Mouse (Mus musculus) stomach, postnatal 0 days (tissue): ENCODE measurements at regions not wholly inside any gene's neighbourhood (a gene's known extent, or its start where the extent isn't known, plus 50 kb on each side); places are given as distances from the start of the nearest gene placed in this dataset.

Experiments used
- ATAC-seq: fragments of 200-750 bp; cut with Nextera tagmentation; 2 replicates; pipeline ENCODE4 v1.8.0; 2017; ENCODE audit not compliant: low FRiP score, low TSS enrichment
- DNase-seq: peaks from one replicate; pipeline ENCODE4 v3.0.0-alpha.2; 2016; ENCODE audit warnings: low spot score
- H3K27ac ChIP-seq: fragments of 300-500 bp; sonication (generic); replicated peaks from 2 replicates; pipeline ENCODE4 v1.5.1; 2014; ENCODE audit warnings: mild to moderate bottlenecking, control low read depth
- H3K27me3 ChIP-seq: fragments of 300-500 bp; sonication (generic); 2 replicates; pipeline ENCODE4 v1.6.1; 2014; ENCODE audit warnings: low read length; ENCODE audit not compliant: control insufficient read depth, insufficient read depth
- H3K36me3 ChIP-seq: fragments of 300-500 bp; sonication (generic); 2 replicates; pipeline ENCODE4 v1.6.1; 2014; ENCODE audit warnings: low read length, mixed read lengths; ENCODE audit not compliant: control insufficient read depth, insufficient read depth
- H3K4me1 ChIP-seq: fragments of 300-500 bp; sonication (generic); replicated peaks from 2 replicates; pipeline ENCODE4 v1.6.1; 2014; ENCODE audit warnings: antibody characterized with exemption; ENCODE audit not compliant: control insufficient read depth, insufficient read depth
- H3K4me2 ChIP-seq: fragments of 300-500 bp; sonication (generic); replicated peaks from 2 replicates; pipeline ENCODE4 v1.6.1; 2014; ENCODE audit warnings: low read depth, mild to moderate bottlenecking, control low read depth, moderate library complexity
- H3K4me3 ChIP-seq: fragments of 300-500 bp; sonication (generic); 2 replicates; pipeline ENCODE4 v1.5.1; 2014; ENCODE audit warnings: low read depth, low read length, control low read depth
- H3K9ac ChIP-seq: fragments of 300-500 bp; sonication (generic); 2 replicates; pipeline ENCODE4 v1.6.1; 2014; ENCODE audit warnings: mild to moderate bottlenecking, low read length, control low read depth, mixed read lengths
- H3K9me3 ChIP-seq: fragments of 300-500 bp; sonication (generic); 2 replicates; pipeline ENCODE4 v1.6.1; 2016; ENCODE audit warnings: low read length; ENCODE audit not compliant: control insufficient read depth
- CTCF ChIP-seq: IDR thresholded peaks from 2 replicates; pipeline ENCODE4 v1.5.1; 2016; ENCODE audit warnings: antibody characterized with exemption, low read depth, mild to moderate bottlenecking, moderate library complexity
- EP300 ChIP-seq: optimal IDR thresholded peaks from 2 replicates; pipeline ENCODE3; 2016; ENCODE audit warnings: antibody characterized with exemption
- WGBS: fragments of 180-500 bp; shearing (Covaris S2); extraction: QIAGEN DNeasy Blood & Tissue Kit; methylation state at CpG from one replicate; pipeline ENCODE4 v1.1.7; 2014; 5-methylcytosine and 5-hydroxymethylcytosine counted together

GRCm38 (mm10) chr6:84493169-84493568, 100.5 kb downstream of the Cyp26b1 start:
- H3K9ac ChIP-seq, result no peak overlapping the region
- H3K27ac ChIP-seq, result no peak overlapping the region
- TF ChIP-seq EP300 (no peak), CTCF (no peak)
- H3K4me2 ChIP-seq, result no peak overlapping the region
- no peaks in the 10 kb centered on the region for H3K27me3 ChIP-seq
- H3K9me3 ChIP-seq, result no peaks in the 10 kb centered on the region
- DNase-seq (no peak), ATAC-seq (no peak; the same call in 1 of the 2 replicates)
- H3K36me3 ChIP-seq, result no peaks in the 10 kb centered on the region
- WGBS, result 49% methylated on average over 8 of the region's 8 CpGs
- H3K4me3 ChIP-seq, result no peak overlapping the region
- H3K4me1 ChIP-seq, result no peaks in the 10 kb centered on the region

- H3K4me1 ChIP-seq, result no peaks in the 10 kb centered on the region
- TF ChIP-seq CTCF (no peak), EP300 (no peak)
- 86% methylated on average over 2 of the region's 2 CpGs for WGBS
Observed at GRCm38 (mm10) chr6:84492594-84492993, 101.1 kb downstream of the Cyp26b1 start.

GRCm38 (mm10) chr6:84491106-84491505, 102.6 kb downstream of the Cyp26b1 start:
- TF ChIP-seq CTCF (no peak), EP300 (no peak)
- no peak overlapping the region for H3K4me2 ChIP-seq
- ATAC-seq (no peak), DNase-seq (no peak)
- no peak overlapping the region for H3K9ac ChIP-seq
- H3K9me3 ChIP-seq, result no peaks in the 10 kb centered on the region
- no peaks in the 10 kb centered on the region for H3K36me3 ChIP-seq
- 79% methylated on average over 5 of the region's 5 CpGs for WGBS
- H3K4me1 ChIP-seq, result no peaks in the 10 kb centered on the region
- H3K27ac ChIP-seq, result no peak overlapping the region
- no peaks in the 10 kb centered on the region for H3K27me3 ChIP-seq
- no peak overlapping the region for H3K4me3 ChIP-seq

More at GRCm38 (mm10) chr6:84492594-84492993, 101.1 kb downstream of the Cyp26b1 start:
- no peaks in the 10 kb centered on the region for H3K36me3 ChIP-seq
- no peaks in the 10 kb centered on the region for H3K9me3 ChIP-seq
- ATAC-seq, result no peak
- H3K9ac ChIP-seq, result no peak overlapping the region
- H3K4me3 ChIP-seq, result no peak overlapping the region
- no peak overlapping the region for H3K4me2 ChIP-seq
- H3K27ac ChIP-seq, result 0 out of 2 replicates have a peak overlapping the region, but pooled peaks have one; percentile 8
- H3K27me3 ChIP-seq, result no peaks in the 10 kb centered on the region
- no peak for DNase-seq

DNA sequence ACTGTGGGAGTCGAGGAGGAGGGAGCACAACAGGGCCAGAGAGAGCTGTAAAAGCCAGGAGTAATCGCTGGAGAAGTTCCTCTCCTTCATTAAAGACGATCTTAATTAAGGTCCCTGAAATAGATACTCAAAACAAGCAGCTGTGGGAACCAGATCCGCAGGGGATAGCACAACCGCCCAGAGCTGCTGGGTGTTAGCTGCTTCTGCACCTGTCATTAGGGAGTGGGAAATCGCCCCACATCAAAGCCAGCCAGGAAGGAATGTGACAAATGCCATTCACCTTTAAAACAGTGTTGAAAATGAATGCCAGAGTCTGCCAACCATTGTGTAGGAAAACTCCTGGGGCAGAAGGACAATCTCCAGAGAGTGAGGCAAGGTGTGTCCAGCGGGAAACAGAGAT, 112.5 kb downstream of the Cyp26b1 start:
- no peak overlapping the region for H3K4me3 ChIP-seq
- DNase-seq, result no peak
- no peaks in the 10 kb centered on the region for H3K9me3 ChIP-seq
- TF ChIP-seq CTCF, result no peak
- TF ChIP-seq EP300, result no peak
- WGBS, result 40% methylated on average over 7 of the region's 7 CpGs
- no peak overlapping the region for H3K9ac ChIP-seq
- no peak overlapping the region for H3K27ac ChIP-seq
- H3K4me2 ChIP-seq, result no peak overlapping the region
- ATAC-seq, result no peak
- no peaks in the 10 kb centered on the region for H3K4me1 ChIP-seq
- no peaks in the 10 kb centered on the region for H3K27me3 ChIP-seq
- H3K36me3 ChIP-seq, result no peaks in the 10 kb centered on the region

DNA sequence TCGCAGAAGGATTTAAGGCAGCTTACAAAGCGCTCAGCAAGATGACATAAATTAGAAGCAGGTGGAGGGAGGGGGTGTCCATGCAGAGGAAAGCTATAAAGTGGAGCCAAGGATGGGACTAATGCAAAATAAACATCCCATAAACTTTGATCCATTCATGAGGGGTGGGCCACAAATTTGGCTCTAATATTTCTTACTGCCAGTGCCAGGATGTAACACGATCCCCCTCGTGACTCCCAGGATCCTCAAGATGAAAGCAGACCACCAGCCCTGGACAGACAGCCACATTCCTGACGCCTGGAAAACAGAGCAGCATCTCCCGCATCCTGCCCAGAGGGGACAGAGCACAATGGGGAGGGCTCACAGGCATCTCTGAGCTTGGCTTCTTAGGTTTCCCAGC, 116.6 kb downstream of the Cyp26b1 start:
- no peak for ATAC-seq
- no peak overlapping the region for H3K4me2 ChIP-seq

DNA sequence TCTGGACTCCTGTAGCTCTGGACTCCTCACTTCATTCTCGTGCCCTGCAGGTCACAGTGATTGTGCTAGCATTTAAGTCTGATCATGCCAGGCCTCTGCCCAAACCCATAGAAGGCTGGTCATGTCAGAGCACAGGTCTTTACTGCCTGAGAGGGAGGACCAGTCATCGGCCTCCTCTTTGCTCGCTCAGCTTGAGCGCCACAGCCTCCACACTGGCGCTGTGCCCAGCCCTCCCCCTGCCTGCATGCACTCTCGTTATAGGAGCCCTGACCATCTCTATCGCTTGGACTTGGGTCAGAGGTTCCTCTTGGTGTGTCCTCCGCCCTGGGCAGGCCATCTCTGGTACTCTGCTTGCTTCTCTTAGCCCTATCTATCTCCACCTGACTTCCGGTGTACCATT, 117.2 kb downstream of the Cyp26b1 start:
- Histone ChIP-seq H3K27me3 (no peaks in the 10 kb centered on the region), H3K4me2 (no peak overlapping the region), H3K4me3 (no peak overlapping the region), H3K27ac (no peak overlapping the region), H3K9ac (no peak overlapping the region), H3K4me1 (no peaks in the 10 kb centered on the region), H3K9me3 (no peaks in the 10 kb centered on the region), H3K36me3 (no peaks in the 10 kb centered on the region)
- DNase-seq (peak; percentile 21), ATAC-seq (no peak)
- TF ChIP-seq EP300 (no peak), CTCF (no peak)
- 32% methylated on average over 9 of the region's 9 CpGs for WGBS

More for the DNA sequence above, 116.6 kb downstream of the Cyp26b1 start:
- no peaks in the 10 kb centered on the region for H3K36me3 ChIP-seq
- no peak for DNase-seq
- H3K4me1 ChIP-seq, result no peaks in the 10 kb centered on the region
- 32% methylated on average over 6 of the region's 6 CpGs for WGBS
- no peak overlapping the region for H3K9ac ChIP-seq
- no peaks in the 10 kb centered on the region for H3K27me3 ChIP-seq
- H3K9me3 ChIP-seq, result no peaks in the 10 kb centered on the region
- no peak overlapping the region for H3K4me3 ChIP-seq
- TF ChIP-seq EP300 (no peak), CTCF (no peak)
- no peak overlapping the region for H3K27ac ChIP-seq
